Mouse (Mus musculus) neural tube, embryonic 12.5 days (tissue): Measurements from ENCODE around the gene Isoc2a. TPM values are rescaled to one million over a fixed set of nuclear protein-coding genes. Genes with fewer than 3 reads are reported as not detected.
"Not testable (repeated sequence)": the region's sequence is repeated elsewhere in the genome, so short reads cannot be mapped to it uniquely, and the experiment has no call there.

ENCODE experiments used
- ATAC-seq: fragments of 200-750 bp; cut with Nextera tagmentation; 2 replicates; pipeline ENCODE4 v1.8.0; 2017; ENCODE audit warnings: low read depth, mild to moderate bottlenecking, moderate TSS enrichment, moderate library complexity; ENCODE audit not compliant: low FRiP score
- H3K27ac ChIP-seq: fragments of 300-500 bp; sonication (generic); 2 replicates; pipeline ENCODE4 v1.5.1; 2016
- H3K27me3 ChIP-seq: fragments of 300-500 bp; sonication (generic); replicated peaks from 2 replicates; pipeline ENCODE4 v1.6.1; 2016; ENCODE audit warnings: mild to moderate bottlenecking
- H3K36me3 ChIP-seq: fragments of 300-500 bp; sonication (generic); 2 replicates; pipeline ENCODE4 v1.6.1; 2016; ENCODE audit warnings: mild to moderate bottlenecking
- H3K4me1 ChIP-seq: fragments of 300-500 bp; sonication (generic); 2 replicates; pipeline ENCODE4 v1.6.1; 2016
- H3K4me2 ChIP-seq: fragments of 300-500 bp; sonication (generic); replicated peaks from 2 replicates; pipeline ENCODE4 v1.6.1; 2016; ENCODE audit warnings: mild to moderate bottlenecking
- H3K4me3 ChIP-seq: fragments of 300-500 bp; sonication (generic); 2 replicates; pipeline ENCODE4 v1.5.1; 2016
- H3K9ac ChIP-seq: fragments of 300-500 bp; sonication (generic); 2 replicates; pipeline ENCODE4 v1.6.1; 2016; ENCODE audit warnings: mild to moderate bottlenecking
- H3K9me3 ChIP-seq: fragments of 300-500 bp; sonication (generic); 2 replicates; pipeline ENCODE4 v1.6.1; 2016; ENCODE audit warnings: mild to moderate bottlenecking
- WGBS: fragments of 180-500 bp; shearing (Covaris S2); methylation state at CpG from one replicate; pipeline ENCODE4 v1.1.7; 2016; 5-methylcytosine and 5-hydroxymethylcytosine counted together
- polyA plus RNA-seq: library from polyadenylated mRNA; unstranded; fragments of >200 nt; fragmentation: Nextera tagmentation; extraction: Ambion mirVana; gene quantifications from 2 replicates; pipeline ENCODE4 v1.2.1, GENCODE M21; 2016

Isoc2a gene
- polyA plus RNA-seq, 1 experiment from 2014 or later, result 0.93 TPM

DNA sequence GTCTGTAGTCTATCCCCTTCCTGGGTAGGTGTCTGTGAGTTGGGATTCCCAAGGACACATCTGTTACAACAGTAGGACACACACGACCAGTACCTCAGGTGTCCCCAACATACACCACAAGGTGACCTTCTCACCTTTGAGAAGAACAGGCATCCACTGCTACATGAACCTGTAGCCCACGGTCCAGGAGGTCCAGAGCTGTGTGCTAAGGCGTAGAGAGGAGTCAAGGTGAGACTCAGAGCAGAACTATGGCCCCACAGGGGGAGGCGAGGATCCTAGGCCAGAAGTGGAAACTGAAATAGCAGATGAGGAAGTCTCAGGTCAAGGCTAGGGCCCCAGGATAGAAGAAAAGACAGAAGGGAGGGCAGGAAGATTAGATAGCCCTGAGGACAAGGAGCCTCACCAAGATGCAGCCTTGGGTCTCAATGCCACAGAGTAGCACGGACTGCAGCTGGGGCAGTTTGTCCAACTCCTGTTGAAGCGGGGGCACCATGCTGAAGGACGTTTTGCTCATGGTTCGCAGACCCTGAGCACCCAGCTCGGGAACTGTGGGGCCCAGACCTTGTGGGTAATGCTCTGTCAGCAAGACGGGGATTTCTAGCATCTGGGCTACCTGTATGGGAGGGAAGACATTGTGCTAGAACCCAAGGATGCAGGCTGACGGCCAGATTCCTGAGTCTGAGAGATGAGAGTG is 26.2 kb upstream of the Isoc2a start:
- H3K27ac ChIP-seq, result no peak overlapping the region
- 79% methylated on average over 11 of the region's 11 CpGs for WGBS

DNA sequence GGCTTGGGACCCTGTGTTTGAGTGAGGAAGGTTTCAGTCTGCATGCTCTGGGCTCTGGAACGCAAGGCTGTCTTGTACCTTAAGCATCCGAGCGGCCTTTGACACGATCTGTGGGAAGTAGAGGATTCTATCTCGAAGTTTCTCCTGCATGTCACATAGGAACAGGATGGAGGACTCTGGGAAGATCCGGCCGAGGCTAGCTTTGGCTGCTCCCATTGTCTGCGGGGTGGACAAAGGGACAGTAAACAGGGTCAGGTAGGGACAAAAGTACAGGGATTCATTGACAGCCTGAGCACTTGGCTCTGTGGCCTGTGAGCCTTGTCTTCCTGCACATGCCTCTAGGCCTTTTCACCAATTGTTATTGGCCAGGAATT is 25.7 kb upstream of the Isoc2a start:
- ATAC-seq, result no peak
- no peak overlapping the region for H3K9ac ChIP-seq
- H3K27me3 ChIP-seq, result no peaks in the 10 kb centered on the region
- no peaks in the 10 kb centered on the region for H3K9me3 ChIP-seq
- no peaks in the 10 kb centered on the region for H3K36me3 ChIP-seq
- no peaks in the 10 kb centered on the region for H3K4me1 ChIP-seq
- H3K4me2 ChIP-seq, result no peak overlapping the region
- H3K4me3 ChIP-seq, result no peak overlapping the region
- 68% methylated on average over 8 of the region's 8 CpGs for WGBS
- no peak overlapping the region for H3K27ac ChIP-seq

More for the DNA sequence above, 26.2 kb upstream of the Isoc2a start:
- ATAC-seq, result no peak
- H3K9me3 ChIP-seq, result no peaks in the 10 kb centered on the region
- H3K36me3 ChIP-seq, result no peaks in the 10 kb centered on the region
- H3K4me1 ChIP-seq, result no peaks in the 10 kb centered on the region
- H3K4me2 ChIP-seq, result no peak overlapping the region
- no peak overlapping the region for H3K4me3 ChIP-seq
- H3K27me3 ChIP-seq, result no peaks in the 10 kb centered on the region
- H3K9ac ChIP-seq, result no peak overlapping the region

DNA sequence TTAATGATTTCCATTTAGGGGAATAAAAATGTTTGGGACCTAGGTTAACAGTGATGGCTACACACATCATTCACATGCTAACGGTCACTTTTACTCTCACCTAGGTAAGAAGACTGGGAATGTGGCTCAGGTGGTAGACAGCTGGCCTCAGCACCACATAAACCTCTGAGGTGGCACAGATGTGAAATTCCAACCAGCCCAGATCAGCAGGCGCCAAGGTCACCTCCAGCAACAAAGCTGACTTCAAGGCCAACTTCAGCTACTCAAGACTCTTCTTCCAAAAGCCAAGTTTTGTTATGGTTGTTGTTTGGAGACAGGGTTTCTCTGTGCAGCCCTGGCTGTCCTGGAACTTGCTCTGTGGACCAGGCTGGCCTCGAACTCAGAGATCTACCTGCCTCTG is 23.3 kb upstream of the Isoc2a start:
- Histone ChIP-seq H3K27me3 (no peaks in the 10 kb centered on the region), H3K9ac (no peak overlapping the region), H3K9me3 (no peaks in the 10 kb centered on the region), H3K4me1 (no peaks in the 10 kb centered on the region), H3K4me2 (no peak overlapping the region), H3K27ac (no peak overlapping the region), H3K36me3 (no peaks in the 10 kb centered on the region), H3K4me3 (no peak overlapping the region)
- WGBS, result 86% methylated on average over 3 of the region's 3 CpGs
- no peak for ATAC-seq

DNA sequence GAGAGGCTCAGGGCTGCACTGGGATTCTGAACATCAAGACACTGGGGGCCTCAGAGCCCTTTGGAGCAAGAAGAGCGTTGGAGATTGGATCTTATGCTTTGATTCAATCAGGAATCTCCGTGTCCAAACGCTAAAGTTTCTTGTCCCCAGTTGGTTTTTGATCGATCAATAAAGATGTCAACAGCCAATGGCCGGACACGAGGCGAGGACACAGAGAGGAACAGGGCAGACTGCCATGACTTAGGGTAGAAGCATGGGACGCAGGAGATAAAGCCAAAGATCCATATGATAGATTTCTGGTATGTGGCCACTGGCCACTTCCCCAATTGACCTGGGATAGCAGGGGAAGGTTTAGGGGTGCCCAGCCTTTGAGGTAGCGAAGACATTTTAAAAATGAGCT is 20.4 kb upstream of the Isoc2a start:
- 86% methylated on average over 9 of the region's 9 CpGs for WGBS
- Histone ChIP-seq H3K9ac (no peak overlapping the region), H3K4me3 (no peak overlapping the region), H3K27ac (no peak overlapping the region), H3K36me3 (no peaks in the 10 kb centered on the region), H3K4me1 (no peaks in the 10 kb centered on the region), H3K27me3 (no peaks in the 10 kb centered on the region), H3K4me2 (no peak overlapping the region), H3K9me3 (no peaks in the 10 kb centered on the region)
- no peak for ATAC-seq

DNA sequence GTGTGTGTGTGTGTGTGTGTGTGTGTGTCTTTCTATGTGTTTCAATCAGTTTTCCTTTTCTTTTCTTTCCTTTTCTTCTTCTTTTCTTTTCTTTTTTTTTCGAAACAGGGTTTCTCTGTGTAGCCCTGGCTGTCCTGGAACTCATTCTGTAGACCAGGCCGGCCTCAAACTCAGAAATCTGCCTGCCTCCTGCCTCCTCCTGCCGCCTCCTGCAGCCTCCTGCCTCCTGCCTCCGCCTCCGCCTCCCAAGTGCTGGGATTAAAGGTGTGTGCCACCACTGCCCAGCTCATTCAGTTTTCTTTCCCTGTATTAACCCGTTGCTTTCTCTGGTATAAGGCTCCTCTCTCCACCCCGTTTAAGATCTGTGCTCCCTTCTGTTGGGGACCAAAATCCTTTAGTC is 19.6 kb upstream of the Isoc2a start:
- no peak overlapping the region for H3K27ac ChIP-seq

DNA sequence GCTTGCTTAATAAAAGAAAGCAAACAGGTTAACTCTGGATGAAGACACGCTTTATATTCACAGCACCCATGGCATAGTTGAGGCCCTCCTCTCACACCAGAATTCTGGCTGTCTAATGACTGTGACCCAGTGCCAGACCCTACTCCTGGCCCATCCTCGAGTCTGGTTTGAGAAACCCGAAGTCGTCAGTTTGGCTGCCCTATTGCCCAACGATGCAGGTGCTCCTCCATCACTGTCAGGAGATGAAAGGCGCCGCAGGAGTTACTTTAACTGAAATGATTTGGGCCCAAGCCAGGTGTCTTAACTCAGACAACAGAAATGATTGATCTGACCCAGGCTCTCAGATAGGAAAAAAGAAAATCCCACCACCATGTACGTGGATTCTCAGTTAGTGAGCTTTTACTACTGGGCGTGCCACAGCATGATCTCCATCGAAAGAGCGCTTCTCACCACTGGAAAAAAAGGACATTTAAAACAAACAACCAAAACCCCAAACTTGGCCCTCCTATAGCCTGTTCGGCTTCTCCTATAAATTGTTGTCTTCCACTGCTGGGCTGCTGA is 17.5 kb upstream of the Isoc2a start:
- Histone ChIP-seq H3K27me3 (no peaks in the 10 kb centered on the region), H3K27ac (no peak overlapping the region), H3K36me3 (no peaks in the 10 kb centered on the region), H3K4me1 (no peaks in the 10 kb centered on the region), H3K4me3 (no peak overlapping the region), H3K4me2 (no peak overlapping the region), H3K9me3 (no peaks in the 10 kb centered on the region), H3K9ac (no peak overlapping the region)
- no peak for ATAC-seq
- 73% methylated on average over 12 of the region's 12 CpGs for WGBS

More for the DNA sequence above, 19.6 kb upstream of the Isoc2a start:
- no peak for ATAC-seq
- no peak overlapping the region for H3K9ac ChIP-seq
- no peaks in the 10 kb centered on the region for H3K36me3 ChIP-seq
- no peak overlapping the region for H3K4me3 ChIP-seq
- H3K27me3 ChIP-seq, result no peaks in the 10 kb centered on the region
- H3K4me1 ChIP-seq, result no peaks in the 10 kb centered on the region
- WGBS, result 68% methylated on average over 7 of the region's 7 CpGs
- H3K9me3 ChIP-seq, result no peaks in the 10 kb centered on the region
- no peak overlapping the region for H3K4me2 ChIP-seq

DNA sequence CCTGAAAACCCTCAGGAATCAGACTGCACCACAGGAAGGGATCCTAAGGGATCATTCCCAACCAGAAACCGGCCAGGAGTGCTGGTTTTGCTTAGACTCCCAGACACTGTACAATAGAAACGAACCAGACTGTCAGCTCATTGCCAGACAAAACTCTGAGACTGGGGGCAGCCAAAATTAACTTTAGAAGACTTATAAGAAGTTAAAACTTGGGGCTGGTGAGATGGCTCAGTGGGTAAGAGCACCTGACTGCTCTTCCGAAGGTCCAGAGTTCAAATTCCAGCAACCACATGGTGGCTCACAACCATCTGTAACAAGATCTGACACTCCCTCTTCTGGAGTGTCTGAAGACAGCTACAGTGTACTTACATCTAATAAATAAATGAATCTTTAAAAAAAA is 16.0 kb upstream of the Isoc2a start:
- not testable (repeated sequence) for H3K27me3 ChIP-seq, H3K9ac ChIP-seq, H3K4me1 ChIP-seq, H3K4me3 ChIP-seq, H3K4me2 ChIP-seq, ATAC-seq, H3K36me3 ChIP-seq, H3K27ac ChIP-seq, H3K9me3 ChIP-seq
- 72% methylated on average over 3 of the region's 3 CpGs for WGBS

DNA sequence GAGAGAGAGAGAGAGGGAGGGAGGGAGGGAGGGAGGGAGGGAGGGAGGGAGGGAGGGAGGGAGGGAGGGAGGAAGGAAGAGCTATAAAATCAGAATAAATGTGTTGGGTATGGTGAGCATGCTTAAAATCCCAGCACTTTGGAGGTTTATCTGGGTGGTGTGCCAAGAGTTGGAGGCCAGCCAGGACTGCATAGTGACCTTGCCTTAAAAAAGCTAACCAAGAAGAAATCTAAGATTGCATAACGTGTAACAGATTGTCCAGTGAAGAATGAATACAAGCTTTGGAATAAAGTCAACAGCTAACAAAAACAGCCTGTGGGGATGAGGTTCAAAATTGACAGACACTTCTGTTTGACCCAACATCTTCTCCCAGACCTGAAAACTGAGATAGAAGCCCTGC is 13.9 kb upstream of the Isoc2a start:
- Histone ChIP-seq H3K4me2 (no peak overlapping the region), H3K4me3 (no peak overlapping the region), H3K4me1 (peaks cover 9% of the 10 kb centered on the region), H3K27me3 (no peaks in the 10 kb centered on the region), H3K36me3 (no peaks in the 10 kb centered on the region), H3K27ac (no peak overlapping the region), H3K9ac (no peak overlapping the region), H3K9me3 (no peaks in the 10 kb centered on the region)
- 76% methylated on average over 1 of the region's 1 CpGs for WGBS
- ATAC-seq, result no peak

DNA sequence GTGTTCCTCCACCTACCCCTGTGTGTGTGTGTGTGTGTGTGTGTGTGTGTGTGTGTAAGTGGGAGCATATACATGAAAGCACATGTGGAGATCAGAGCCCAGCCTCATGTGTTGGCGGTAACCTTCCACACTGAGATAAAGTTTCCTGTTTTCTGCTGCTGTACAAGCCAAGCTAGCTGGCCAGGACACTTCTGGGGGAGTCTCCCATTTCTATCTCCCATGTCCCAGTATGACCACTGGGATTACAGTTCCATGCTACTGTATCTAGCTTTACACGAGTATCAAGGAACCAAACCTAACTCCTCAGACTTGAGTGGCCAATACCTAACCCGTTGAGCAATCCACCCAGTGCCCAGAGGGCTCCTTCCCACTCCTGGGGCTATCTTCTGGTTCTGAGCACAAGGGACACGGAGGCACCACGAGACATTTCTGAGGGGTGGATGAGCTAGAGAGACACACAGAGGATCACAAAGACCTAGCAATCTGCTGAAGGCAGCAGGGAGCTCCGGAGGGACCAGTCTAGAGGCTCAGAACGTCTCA is 13.3 kb upstream of the Isoc2a start:
- peaks cover 9% of the 10 kb centered on the region for H3K4me1 ChIP-seq
- no peaks in the 10 kb centered on the region for H3K9me3 ChIP-seq
- no peak overlapping the region for H3K9ac ChIP-seq
- H3K27ac ChIP-seq, result no peak overlapping the region
- no peak for ATAC-seq
- no peaks in the 10 kb centered on the region for H3K27me3 ChIP-seq
- no peaks in the 10 kb centered on the region for H3K36me3 ChIP-seq
- no peak overlapping the region for H3K4me2 ChIP-seq
- WGBS, result 74% methylated on average over 7 of the region's 7 CpGs
- no peak overlapping the region for H3K4me3 ChIP-seq

DNA sequence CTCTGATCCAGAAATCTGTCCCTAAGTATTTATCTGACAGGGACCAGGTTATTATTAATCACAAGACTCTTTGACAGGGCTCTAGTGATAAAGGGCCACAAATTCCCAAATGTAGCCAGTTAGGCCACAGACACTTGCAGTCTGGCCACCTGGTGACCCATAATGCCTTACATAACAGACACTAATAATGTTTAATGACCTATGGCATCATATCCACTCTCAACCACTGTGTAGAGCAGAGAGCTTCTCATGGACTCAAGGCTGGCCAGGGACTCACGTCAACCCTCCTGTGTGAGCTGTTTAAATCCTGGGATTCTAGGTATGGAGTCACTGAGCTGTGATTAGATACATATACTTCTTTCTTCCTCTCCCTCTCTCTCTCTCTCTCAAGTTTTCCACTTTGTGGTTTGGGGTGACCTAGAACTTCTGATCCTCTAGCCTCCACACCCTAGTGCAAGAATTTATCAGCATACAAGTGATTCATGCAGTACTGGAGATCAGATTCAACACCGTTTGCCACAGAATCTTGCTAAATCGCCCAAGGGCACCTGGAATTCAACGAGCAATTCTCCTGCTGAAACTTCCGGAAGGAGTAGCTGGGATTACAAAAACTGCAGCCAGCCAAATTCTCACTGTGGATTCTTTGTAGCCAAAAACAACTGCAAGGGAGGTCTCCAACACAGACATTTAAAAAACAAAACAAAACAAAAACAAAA is 12.7 kb upstream of the Isoc2a start:
- no peak for ATAC-seq
- Histone ChIP-seq H3K9ac (no peak overlapping the region), H3K36me3 (no peaks in the 10 kb centered on the region), H3K4me1 (peaks cover 9% of the 10 kb centered on the region), H3K4me3 (no peak overlapping the region), H3K27me3 (no peaks in the 10 kb centered on the region), H3K9me3 (no peaks in the 10 kb centered on the region), H3K27ac (no peak overlapping the region), H3K4me2 (no peak overlapping the region)
- WGBS, result 88% methylated on average over 5 of the region's 5 CpGs

DNA sequence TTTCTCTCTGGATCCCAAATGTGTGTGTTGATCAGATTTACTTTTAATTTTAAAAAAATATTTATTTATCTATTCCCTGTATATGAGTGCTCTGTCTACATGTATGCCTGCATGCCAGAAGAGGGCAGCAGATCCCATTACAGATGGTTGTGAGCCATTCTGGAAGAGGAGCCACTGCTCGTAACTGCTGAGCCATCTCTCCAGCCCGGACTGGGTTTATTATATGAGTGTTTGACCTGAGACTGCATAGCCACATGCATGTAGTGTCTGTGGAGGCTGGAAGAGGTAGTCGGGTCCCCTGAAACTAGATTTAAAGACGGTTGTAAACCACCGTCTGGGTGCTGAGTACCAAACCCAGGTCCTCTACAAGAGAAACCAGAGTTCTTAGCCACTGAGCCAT is 11.9 kb upstream of the Isoc2a start:
- no peak overlapping the region for H3K27ac ChIP-seq
- ATAC-seq, result peak; percentile 31; the same call in 1 of the 2 replicates
- no peak overlapping the region for H3K4me3 ChIP-seq

DNA sequence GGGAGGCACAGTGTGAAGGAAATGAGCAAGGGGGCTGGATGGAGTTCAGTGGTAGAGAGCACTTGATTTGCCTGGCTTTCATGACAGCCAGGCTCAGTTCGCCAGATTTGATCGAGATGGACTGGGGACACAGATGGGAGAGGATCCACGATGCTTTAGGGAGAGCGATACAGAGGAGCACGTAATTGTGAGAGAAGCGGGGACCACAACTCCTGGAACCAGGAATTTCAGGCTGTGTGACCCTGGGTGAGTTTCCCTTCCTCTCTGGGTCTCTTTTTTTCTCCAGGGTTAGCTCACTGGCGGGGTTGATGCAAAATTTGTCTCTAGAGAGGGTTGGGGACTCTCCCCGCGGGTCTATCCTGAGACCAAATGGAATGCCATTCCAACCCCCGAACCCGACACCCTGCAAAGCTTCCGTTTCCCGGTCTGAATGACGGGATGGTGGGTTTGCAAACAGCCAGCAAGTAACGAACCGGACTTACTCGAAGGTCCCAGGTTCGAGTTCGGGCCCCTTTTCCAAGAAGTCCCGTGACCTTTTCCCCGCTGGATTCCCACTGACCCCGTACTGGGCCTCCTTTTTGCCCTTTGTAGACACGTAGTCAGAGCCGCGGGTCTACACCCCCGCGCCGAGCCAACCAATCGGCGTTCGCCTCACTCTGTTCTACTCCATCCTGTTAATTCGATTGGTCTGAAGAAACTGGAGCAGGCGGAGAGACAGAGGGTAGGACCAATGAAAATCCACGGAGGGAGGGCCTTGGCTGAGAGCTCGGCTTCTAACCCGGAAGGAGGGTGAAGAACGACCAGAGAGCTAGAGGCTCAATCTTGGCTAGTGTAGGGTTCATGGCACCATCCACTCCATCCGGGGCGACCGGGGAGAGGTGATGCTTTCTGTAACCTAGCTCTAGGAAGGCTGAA is 11.1 kb upstream of the Isoc2a start:
- Histone ChIP-seq H3K27me3 (no peaks in the 10 kb centered on the region), H3K36me3 (no peaks in the 10 kb centered on the region), H3K4me3 (peak overlapping the region; percentile 55), H3K4me2 (peak overlapping the region; percentile 66), H3K9me3 (no peaks in the 10 kb centered on the region), H3K27ac (peak overlapping the region; percentile 50; the same call in 1 of the 2 replicates), H3K9ac (peak overlapping the region; percentile 55), H3K4me1 (peaks cover 9% of the 10 kb centered on the region)
- ATAC-seq, result peak; percentile 100
- WGBS, result 5% methylated on average over 40 of the region's 40 CpGs

More for the DNA sequence above, 11.9 kb upstream of the Isoc2a start:
- Histone ChIP-seq H3K36me3 (no peaks in the 10 kb centered on the region), H3K9ac (no peak overlapping the region), H3K9me3 (no peaks in the 10 kb centered on the region), H3K4me1 (peaks cover 9% of the 10 kb centered on the region), H3K4me2 (peak overlapping the region; percentile 66), H3K27me3 (no peaks in the 10 kb centered on the region)
- 59% methylated on average over 5 of the region's 5 CpGs for WGBS
